Mouse (Mus musculus): ENCODE measurements around the gene Atxn7l1.

- TF ChIP-seq MAX (IDR thresholded peaks at IDR 0.05; ENCODE audit: low read depth) (no peak), POLR2AphosphoS2 (IDR thresholded peaks at IDR 0.05; ENCODE audit: insufficient read length, low read depth) (no peak), TCF3 (IDR thresholded peaks at IDR 0.05; ENCODE audit: insufficient read length, low read depth) (no peak)
These were observed 140.2 kb downstream of the Atxn7l1 start for GRCm38 (mm10) chr12:33287686-33288085.

All from myocyte (in vitro differentiated cells).